In genomic region chr11:68273855-68274254, GRCm38 (mm10) we compare ENCODE assay signal across 15 mouse cellular contexts.
DNase-seq lines count a peak whose midpoint lies in the region; ATAC-seq lines count a peak whose summit lies in the region.
"Had no signal": no experiment of that assay in that cellular context is flagged by ENCODE, and none has a peak within 500 bp of the region (broad histone marks: within the 10 kb centered on the region; RNA-seq: fewer than 3 reads in every experiment).

No protein-coding gene starts in this region.

- peak overlapping the region; percentile 80 for H3K27ac ChIP-seq in forebrain, embryonic 10.5 days
- no peak overlapping the region for H3K27ac ChIP-seq in forebrain, embryonic 15.5 days (replicated peaks)
- peak overlapping the region; percentile 53; the same call in 1 of the 2 replicates for H3K27ac ChIP-seq in hindbrain, embryonic 14.5 days
- peak overlapping the region; percentile 8; the same call in 1 of the 2 replicates for H3K27ac ChIP-seq in midbrain, embryonic 15.5 days
- H3K27ac ChIP-seq: embryonic facial prominence, embryonic 15.5 days; heart, embryonic 15.5 days had no signal

- H3K4me3 ChIP-seq in forebrain, embryonic 10.5 days = no peak overlapping the region
- no peak overlapping the region for H3K4me3 ChIP-seq in forebrain, embryonic 15.5 days
- H3K4me3 ChIP-seq in hindbrain, embryonic 14.5 days (replicated peaks; ENCODE audit: low read length) = no peak overlapping the region
- no peak overlapping the region for H3K4me3 ChIP-seq in midbrain, embryonic 15.5 days
- H3K4me3 ChIP-seq: embryonic facial prominence, embryonic 15.5 days; heart, embryonic 15.5 days had no signal

- peaks cover 65% of the 10 kb centered on the region for H3K4me1 ChIP-seq in forebrain, embryonic 10.5 days
- H3K4me1 ChIP-seq in forebrain, embryonic 15.5 days = peaks cover 15% of the 10 kb centered on the region
- H3K4me1 ChIP-seq in hindbrain, embryonic 14.5 days (replicated peaks; ENCODE audit: control insufficient read depth, insufficient read depth, low read length) = peaks cover 30% of the 10 kb centered on the region
- H3K4me1 ChIP-seq in midbrain, embryonic 15.5 days = peaks cover 19% of the 10 kb centered on the region

- H3K4me2 ChIP-seq in forebrain, embryonic 15.5 days (replicated peaks) = no peak overlapping the region
- H3K4me2 ChIP-seq in hindbrain, embryonic 14.5 days (replicated peaks) = peak overlapping the region; percentile 28
- H3K4me2 ChIP-seq in midbrain, embryonic 15.5 days = 0 out of 2 replicates have a peak overlapping the region, but pooled peaks have one; percentile 4
- H3K4me2 ChIP-seq: embryonic facial prominence, embryonic 15.5 days; heart, embryonic 15.5 days had no signal

- no peak for ATAC-seq in forebrain, embryonic 15.5 days (replicated peaks)
- no peak for ATAC-seq in hindbrain, embryonic 14.5 days (ENCODE audit: low FRiP score)
- peak; percentile 58; the same call in 1 of the 2 replicates for ATAC-seq in midbrain, embryonic 15.5 days (replicated peaks)
- ATAC-seq: inflammation-experienced regulatory T-cells, adult 6 months; Patski had no signal

- no peak overlapping the region for H3K9ac ChIP-seq in forebrain, embryonic 15.5 days (replicated peaks)
- H3K9ac ChIP-seq in hindbrain, embryonic 14.5 days = 0 out of 2 replicates have a peak overlapping the region, but pooled peaks have one; percentile 28
- no peak overlapping the region for H3K9ac ChIP-seq in midbrain, embryonic 15.5 days
- H3K9ac ChIP-seq: embryonic facial prominence, embryonic 15.5 days; heart, embryonic 15.5 days had no signal

- 34% methylated on average over 12 of the region's 12 CpGs for WGBS in forebrain, embryonic 10.5 days
- 13% methylated on average over 12 of the region's 12 CpGs for WGBS in forebrain, embryonic 15.5 days
- WGBS in hindbrain, embryonic 14.5 days = 20% methylated on average over 12 of the region's 12 CpGs
- WGBS in midbrain, embryonic 15.5 days = 16% methylated on average over 12 of the region's 12 CpGs

- DNase-seq in forebrain, embryonic 10.5 days (ENCODE audit: extremely low spot score, low spot score) = peak; percentile 57
- no peak for DNase-seq in hindbrain, embryonic 14.5 days (ENCODE audit: low spot score)
- DNase-seq in retina, postnatal 1 day = peak; percentile 42
- no peak for DNase-seq in testis, postnatal 14 days (ENCODE audit: low spot score)
- no peak for DNase-seq in spleen, postnatal 14 days (ENCODE audit: low spot score in 2 of 2)
- no peak for DNase-seq in adrenal gland, postnatal 14 days
- DNase-seq: cerebellum, adult 9-10 months; lung, postnatal 4 days; right cerebral cortex, adult 18-20 months had no signal

- peaks cover 82% of the 10 kb centered on the region for H3K27me3 ChIP-seq in forebrain, embryonic 10.5 days (ENCODE audit: poor library complexity, severe bottlenecking)
- H3K27me3 ChIP-seq in forebrain, embryonic 15.5 days = no peaks in the 10 kb centered on the region
- H3K27me3 ChIP-seq in hindbrain, embryonic 14.5 days (ENCODE audit: control insufficient read depth, insufficient read depth, low read length) = peaks cover 4% of the 10 kb centered on the region; the same call in 1 of the 2 replicates
- H3K27me3 ChIP-seq in midbrain, embryonic 15.5 days (replicated peaks) = peaks cover 16% of the 10 kb centered on the region
- H3K27me3 ChIP-seq: embryonic facial prominence, embryonic 15.5 days; heart, embryonic 15.5 days; Patski had no signal

- H3K9me3 ChIP-seq in forebrain, embryonic 10.5 days = no peaks in the 10 kb centered on the region
- no peaks in the 10 kb centered on the region for H3K9me3 ChIP-seq in forebrain, embryonic 15.5 days
- H3K9me3 ChIP-seq in hindbrain, embryonic 14.5 days (ENCODE audit: control insufficient read depth, low read length) = no peaks in the 10 kb centered on the region
- no peaks in the 10 kb centered on the region for H3K9me3 ChIP-seq in midbrain, embryonic 15.5 days
- H3K9me3 ChIP-seq: embryonic facial prominence, embryonic 15.5 days; heart, embryonic 15.5 days had no signal

- peaks cover 6% of the 10 kb centered on the region; the same call in 1 of the 2 replicates for H3K36me3 ChIP-seq in forebrain, embryonic 10.5 days (replicated peaks)
- H3K36me3 ChIP-seq in forebrain, embryonic 15.5 days = no peaks in the 10 kb centered on the region
- H3K36me3 ChIP-seq in hindbrain, embryonic 14.5 days (replicated peaks; ENCODE audit: control insufficient read depth, insufficient read depth) = no peaks in the 10 kb centered on the region
- no peaks in the 10 kb centered on the region for H3K36me3 ChIP-seq in midbrain, embryonic 15.5 days (replicated peaks)
- H3K36me3 ChIP-seq: embryonic facial prominence, embryonic 15.5 days; heart, embryonic 15.5 days had no signal

Comparison
In these comparisons a context has a peak if more than half of its experiments do, and no peak if none do; other contexts are left out.
1. DNase-seq: peak in forebrain, embryonic 10.5 days (single experiment) and retina, postnatal 1 day (single experiment); none in hindbrain, embryonic 14.5 days (single experiment), testis, postnatal 14 days (single experiment), spleen, postnatal 14 days (0 of 2) and adrenal gland, postnatal 14 days (single experiment).